ENCODE assay signal across 20 mouse cellular contexts in genomic region chr7:19652614-19653013, GRCm38 (mm10). TPM values are rescaled to one million over a fixed set of nuclear protein-coding genes. Genes with fewer than 3 reads are reported as not detected.
"Had no signal": no experiment of that assay in that cellular context is flagged by ENCODE, and none has a peak within 500 bp of the region (broad histone marks: within the 10 kb centered on the region; RNA-seq: fewer than 3 reads in every experiment).

No protein-coding gene starts in this region.

- H3K4me3 ChIP-seq: layer of hippocampus, adult 2 months; left cerebral cortex, adult 2 months; limb, embryonic 15.5 days; liver, embryonic 12.5 days; megakaryocyte, embryonic 14.5 days; midbrain, embryonic 15.5 days; neural tube, embryonic 12.5 days had no signal

- H3K9me3 ChIP-seq: limb, embryonic 15.5 days; liver, embryonic 12.5 days; megakaryocyte, embryonic 14.5 days; midbrain, embryonic 15.5 days; neural tube, embryonic 12.5 days had no signal

- H3K4me1 ChIP-seq: limb, embryonic 15.5 days; midbrain, embryonic 15.5 days; neural tube, embryonic 12.5 days had no signal

- H3K27ac ChIP-seq: kidney, postnatal 0 days; layer of hippocampus, adult 2 months; left cerebral cortex, adult 2 months; limb, embryonic 15.5 days; liver, embryonic 12.5 days; macrophage; midbrain, embryonic 15.5 days; neural tube, embryonic 12.5 days had no signal

- DNase-seq: kidney, adult 9 months; kidney, postnatal 4 days; lung, embryonic 14.5 days; lung, postnatal 10 days; thymus, postnatal 4 days had no signal

- H3K4me2 ChIP-seq: limb, embryonic 15.5 days; liver, embryonic 12.5 days; lung, embryonic 14.5 days; midbrain, embryonic 11.5 days; midbrain, embryonic 15.5 days; neural tube, embryonic 12.5 days had no signal

- ATAC-seq: liver, embryonic 12.5 days; midbrain, embryonic 15.5 days had no signal

- H3K9ac ChIP-seq: limb, embryonic 15.5 days; liver, embryonic 12.5 days; lung, embryonic 14.5 days; midbrain, embryonic 15.5 days; neural tube, embryonic 12.5 days had no signal

- H3K27me3 ChIP-seq: limb, embryonic 15.5 days; liver, embryonic 12.5 days; megakaryocyte, embryonic 14.5 days; midbrain, embryonic 15.5 days; neural tube, embryonic 12.5 days had no signal

RNA-seq across cellular contexts. Expression of gene Apoc2, which starts 25.1 kb away (rescaled TPM):
- total RNA-seq: layer of hippocampus, adult 2 months; layer of hippocampus, postnatal 14 days; left cerebral cortex, adult 2 months; left cerebral cortex, postnatal 14 days had no signal
- polyA plus RNA-seq: midbrain, embryonic 11.5 days; midbrain, embryonic 15.5 days had no signal

RNA-seq across cellular contexts. Expression of gene Gm44805, which starts 28.6 kb away (rescaled TPM):
- total RNA-seq: layer of hippocampus, adult 2 months; layer of hippocampus, postnatal 14 days; left cerebral cortex, adult 2 months; left cerebral cortex, postnatal 14 days; monocyte, adult 5-6 weeks; neutrophil, adult 5-6 weeks had no signal
- polyA plus RNA-seq: limb, embryonic 11.5 days; limb, embryonic 15.5 days; lung, embryonic 14.5 days; macrophage; midbrain, embryonic 11.5 days; midbrain, embryonic 15.5 days; neural tube, embryonic 12.5 days had no signal

RNA-seq across cellular contexts. Expression of gene Apoc4, which starts 28.7 kb away (rescaled TPM):
- total RNA-seq: layer of hippocampus, adult 2 months; layer of hippocampus, postnatal 14 days; left cerebral cortex, adult 2 months; left cerebral cortex, postnatal 14 days had no signal
- polyA plus RNA-seq: limb, embryonic 11.5 days; macrophage; midbrain, embryonic 11.5 days; midbrain, embryonic 15.5 days; neural tube, embryonic 12.5 days had no signal
